Mouse (Mus musculus) bone marrow, adult 2 months (tissue): ENCODE measurements at regions not wholly inside any gene's neighbourhood (a gene's known extent, or its start where the extent isn't known, plus 50 kb on each side); places are given as distances from the start of the nearest gene placed in this dataset.

Source experiments
- CTCF ChIP-seq: fragments of 200-500 bp; IDR thresholded peaks from 2 replicates; pipeline ENCODE4 v1.5.1; 2011; ENCODE audit warnings: low read length, control low read depth; ENCODE audit not compliant: control insufficient read depth, insufficient read depth
- POLR2A ChIP-seq: fragments of 200-500 bp; IDR thresholded peaks from 2 replicates; pipeline ENCODE4 v1.6.1; 2011; ENCODE audit warnings: low read depth, mild to moderate bottlenecking, control low read depth, low read length, borderline replicate concordance; ENCODE audit not compliant: control insufficient read depth

- TF ChIP-seq POLR2A (no peak), CTCF (no peak)
Measured at GRCm38 (mm10) chr12:118439626-118440025, 138.4 kb upstream of the Sp4 start.
